Mouse (Mus musculus) myocyte (in vitro differentiated cells): ENCODE results near the gene Sacm1l. TPM values are rescaled to one million over a fixed set of nuclear protein-coding genes. Genes with fewer than 3 reads are reported as not detected.

ENCODE experiments used
- H3K27me3 ChIP-seq: one replicate; pipeline ENCODE4 v1.6.1; 2011; ENCODE audit not compliant: control insufficient read depth, insufficient read depth, insufficient read length
- H3K36me3 ChIP-seq: one replicate; pipeline ENCODE4 v1.6.1; 2011; ENCODE audit not compliant: control insufficient read depth, insufficient read depth
- H3K4me2 ChIP-seq: one replicate; pipeline ENCODE4 v1.6.1; 2011; ENCODE audit warnings: low read depth, control low read depth
- H3K4me3 ChIP-seq: one replicate; pipeline ENCODE4 v1.5.1; 2011; ENCODE audit warnings: mild to moderate bottlenecking, control low read depth, moderate library complexity
- H3K79me2 ChIP-seq: one replicate; pipeline ENCODE4 v1.6.1; 2011; ENCODE audit not compliant: control insufficient read depth, insufficient read depth
- H3ac ChIP-seq: one replicate; pipeline ENCODE4 v1.6.1; 2011; ENCODE audit not compliant: control insufficient read depth, insufficient read length
- CEBPB ChIP-seq: IDR thresholded peaks from 2 replicates; pipeline ENCODE4 v1.6.1; 2011; ENCODE audit warnings: mild to moderate bottlenecking, moderate library complexity; ENCODE audit not compliant: poor library complexity, insufficient read depth, severe bottlenecking
- E2F4 ChIP-seq: IDR thresholded peaks from one replicate; pipeline ENCODE4 v1.6.1; 2011; ENCODE audit warnings: mild to moderate bottlenecking, control low read depth, moderate library complexity; ENCODE audit not compliant: insufficient read depth
- MAX ChIP-seq: IDR thresholded peaks from one replicate; pipeline ENCODE4 v1.6.1; 2011; ENCODE audit warnings: low read depth, mild to moderate bottlenecking, control low read depth
- MYOD1 ChIP-seq, 3 experiments: IDR thresholded peaks; one replicate each; pipeline ENCODE4 v1.6.1; 2011; ENCODE audit warnings: control low read depth in 2 of 3, low read depth in 2 of 3, mild to moderate bottlenecking in 2 of 3, moderate library complexity in 1 of 3; ENCODE audit not compliant: insufficient read length in 2 of 3, control insufficient read depth in 1 of 3
- MYOG ChIP-seq, 3 experiments: IDR thresholded peaks; one replicate each; pipeline ENCODE4 v1.6.1; 2011; ENCODE audit warnings: control low read depth in 2 of 3, low read depth in 2 of 3, mild to moderate bottlenecking in 2 of 3; ENCODE audit not compliant: insufficient read length in 2 of 3, control insufficient read depth in 1 of 3, insufficient read depth in 1 of 3
- POLR2A ChIP-seq: IDR thresholded peaks from one replicate; pipeline ENCODE4 v1.6.1; 2011; ENCODE audit warnings: low read depth, mild to moderate bottlenecking, control low read depth, moderate library complexity; ENCODE audit not compliant: insufficient read length
- POLR2AphosphoS2 ChIP-seq: IDR thresholded peaks from one replicate; pipeline ENCODE4 v1.6.1; 2011; ENCODE audit warnings: low read depth, control low read depth; ENCODE audit not compliant: insufficient read length
- REST ChIP-seq: IDR thresholded peaks from one replicate; pipeline ENCODE4 v1.6.1; 2011; ENCODE audit warnings: mild to moderate bottlenecking, control low read depth, moderate library complexity; ENCODE audit not compliant: insufficient read depth, insufficient read length
- SRF ChIP-seq: IDR thresholded peaks from one replicate; pipeline ENCODE4 v1.6.1; 2011; ENCODE audit warnings: low read depth; ENCODE audit not compliant: control insufficient read depth, insufficient read length
- TCF12 ChIP-seq: IDR thresholded peaks from one replicate; pipeline ENCODE4 v1.6.1; 2011; ENCODE audit warnings: mild to moderate bottlenecking, control low read depth; ENCODE audit not compliant: poor library complexity, insufficient read depth, severe bottlenecking
- TCF3 ChIP-seq: IDR thresholded peaks from one replicate; pipeline ENCODE4 v1.6.1; 2011; ENCODE audit warnings: low read depth, control low read depth; ENCODE audit not compliant: insufficient read length
- USF1 ChIP-seq: IDR thresholded peaks from one replicate; pipeline ENCODE4 v1.6.1; 2011; ENCODE audit warnings: low read depth, mild to moderate bottlenecking, control low read depth, moderate library complexity
- polyA plus RNA-seq: library from polyadenylated mRNA; unstranded; fragments of >200 nt; fragmentation: generic; extraction: Trizol; gene quantifications from one replicate; pipeline ENCODE4 v1.2.1, GENCODE M21; 2012; ENCODE audit warnings: missing spikeins

The Sacm1l gene
- polyA plus RNA-seq, 1 experiment, result 11.0 TPM

GRCm38 (mm10) chr9:123530158-123530475 is 558 bp downstream of the Sacm1l start:
- H3K36me3 ChIP-seq, result no peaks in the 10 kb centered on the region
- peaks cover 51% of the 10 kb centered on the region for H3K79me2 ChIP-seq
- TF ChIP-seq MAX, result no peak
- TF ChIP-seq TCF3, result no peak
- TF ChIP-seq MYOD1 (IDR thresholded peaks at IDR 0.05; ENCODE audit: control insufficient read depth in 1 of 3, insufficient read length in 2 of 3, low read depth in 2 of 3), result no peak
- no peak for TF ChIP-seq TCF12
- no peak for TF ChIP-seq POLR2AphosphoS2
- TF ChIP-seq CEBPB, result no peak
- TF ChIP-seq E2F4, result no peak
- TF ChIP-seq MYOG (IDR thresholded peaks at IDR 0.05; ENCODE audit: control insufficient read depth in 1 of 3, insufficient read depth in 1 of 3, insufficient read length in 2 of 3, low read depth in 2 of 3), result no peak
- TF ChIP-seq SRF, result no peak
- TF ChIP-seq REST, result no peak
- H3K4me2 ChIP-seq, result peak overlapping the region; percentile 78
- H3ac ChIP-seq, result peak overlapping the region; percentile 90
- no peaks in the 10 kb centered on the region for H3K27me3 ChIP-seq
- H3K4me3 ChIP-seq, result peak overlapping the region; percentile 61

DNA sequence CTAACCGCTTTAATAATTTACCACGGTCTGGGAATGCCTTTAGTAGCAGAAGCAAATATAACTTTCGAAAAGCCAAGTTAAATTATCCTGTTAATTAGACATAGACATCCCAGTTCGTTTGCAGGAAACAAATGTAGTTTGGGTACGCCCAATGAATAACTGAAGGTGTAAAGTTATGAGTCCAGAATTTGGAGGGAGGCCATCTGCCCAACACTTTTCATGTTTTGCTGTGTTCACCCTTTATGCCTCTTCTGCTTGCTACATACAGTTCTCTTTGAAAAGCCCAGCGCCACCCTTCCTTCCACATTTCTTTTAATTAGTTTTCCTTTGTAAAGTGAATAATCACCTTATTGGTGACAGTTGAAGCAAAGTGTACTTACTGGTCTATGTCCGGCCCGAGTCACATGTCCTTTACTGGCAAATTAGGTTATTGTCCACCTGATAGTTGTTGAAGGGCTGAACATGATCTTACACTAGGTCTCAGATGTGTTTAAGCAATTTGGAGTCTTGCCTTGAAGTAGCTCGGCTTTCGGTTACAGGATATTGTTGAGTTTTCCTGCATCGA is 1.1 kb downstream of the Sacm1l start:
- no peaks in the 10 kb centered on the region for H3K36me3 ChIP-seq
- TF ChIP-seq MYOG (IDR thresholded peaks at IDR 0.05; ENCODE audit: control insufficient read depth in 1 of 3, insufficient read depth in 1 of 3, insufficient read length in 2 of 3, low read depth in 2 of 3) (no peak), USF1 (peak; percentile 72)
- H3ac ChIP-seq, result peak overlapping the region; percentile 90
- H3K4me2 ChIP-seq, result peak overlapping the region; percentile 78
- peaks cover 56% of the 10 kb centered on the region for H3K79me2 ChIP-seq
- no peaks in the 10 kb centered on the region for H3K27me3 ChIP-seq
- peak overlapping the region; percentile 61 for H3K4me3 ChIP-seq

- Histone ChIP-seq H3K27me3 (no peaks in the 10 kb centered on the region), H3ac (no peak overlapping the region), H3K4me2 (peak overlapping the region; percentile 78), H3K4me3 (peak overlapping the region; percentile 61), H3K36me3 (no peaks in the 10 kb centered on the region), H3K79me2 (peaks cover 61% of the 10 kb centered on the region)
- no peak for TF ChIP-seq SRF
- no peak for TF ChIP-seq REST
- no peak for TF ChIP-seq CEBPB
- no peak for TF ChIP-seq MYOD1 (IDR thresholded peaks at IDR 0.05; ENCODE audit: control insufficient read depth in 1 of 3, insufficient read length in 2 of 3, low read depth in 2 of 3)
- TF ChIP-seq TCF12, result no peak
- no peak for TF ChIP-seq POLR2A
- TF ChIP-seq USF1, result no peak
- TF ChIP-seq POLR2AphosphoS2, result no peak
- no peak for TF ChIP-seq MAX
Measured at GRCm38 (mm10) chr9:123531234-123531633, 1.7 kb downstream of the Sacm1l start.

DNA sequence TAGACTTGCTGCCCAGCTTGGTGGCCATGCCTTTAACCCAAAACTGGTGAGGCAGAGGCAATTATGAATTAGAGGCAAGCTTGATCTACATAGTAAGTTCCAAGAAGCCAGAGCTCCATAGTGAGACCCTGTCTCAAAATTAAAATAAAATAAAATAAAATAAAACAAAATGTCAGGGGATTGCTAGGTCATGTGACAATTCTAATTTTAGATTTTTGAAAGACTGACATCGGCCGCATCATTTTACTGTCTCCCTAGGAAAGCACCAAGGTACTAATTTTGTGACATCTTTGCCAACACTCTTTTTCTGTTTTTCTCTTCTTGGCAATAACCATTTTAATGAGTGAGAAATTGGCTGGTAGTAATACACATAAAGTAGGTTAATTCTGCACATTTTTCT is 7.1 kb downstream of the Sacm1l start:
- TF ChIP-seq USF1 (no peak), MYOD1 (IDR thresholded peaks at IDR 0.05; ENCODE audit: control insufficient read depth in 1 of 3, insufficient read length in 2 of 3, low read depth in 2 of 3) (no peak), MYOG (IDR thresholded peaks at IDR 0.05; ENCODE audit: control insufficient read depth in 1 of 3, insufficient read depth in 1 of 3, insufficient read length in 2 of 3, low read depth in 2 of 3) (no peak), TCF12 (no peak), MAX (no peak), POLR2A (no peak), POLR2AphosphoS2 (no peak), REST (no peak), CEBPB (no peak), SRF (no peak), TCF3 (no peak), E2F4 (no peak)
- Histone ChIP-seq H3K79me2 (peaks cover 95% of the 10 kb centered on the region), H3K36me3 (no peaks in the 10 kb centered on the region), H3ac (no peak overlapping the region), H3K4me3 (no peak overlapping the region), H3K4me2 (no peak overlapping the region), H3K27me3 (no peaks in the 10 kb centered on the region)

DNA sequence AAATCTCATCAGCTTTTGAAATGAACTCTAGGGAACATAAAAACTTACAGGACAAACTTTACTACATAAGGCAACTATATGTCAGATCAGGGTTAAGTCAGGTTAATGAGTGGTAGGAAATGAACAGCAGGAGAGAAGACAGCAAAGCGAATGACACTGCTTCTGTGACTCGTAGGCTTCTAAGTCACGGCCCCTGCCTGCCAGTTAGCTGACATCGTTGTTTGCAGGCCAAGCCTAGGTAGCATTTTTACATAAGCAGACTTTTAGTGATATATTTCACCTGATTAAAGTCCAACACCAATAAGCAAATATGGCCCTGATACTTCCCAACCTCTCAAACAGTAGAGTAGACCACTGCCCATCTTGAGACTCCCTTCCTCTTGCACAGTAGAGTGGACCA is 8.6 kb downstream of the Sacm1l start:
- no peak overlapping the region for H3K4me3 ChIP-seq

More for the DNA sequence above, 8.6 kb downstream of the Sacm1l start:
- H3K27me3 ChIP-seq, result no peaks in the 10 kb centered on the region
- TF ChIP-seq MYOG (IDR thresholded peaks at IDR 0.05; ENCODE audit: control insufficient read depth in 1 of 3, insufficient read depth in 1 of 3, insufficient read length in 2 of 3, low read depth in 2 of 3) (no peak), MYOD1 (IDR thresholded peaks at IDR 0.05; ENCODE audit: control insufficient read depth in 1 of 3, insufficient read length in 2 of 3, low read depth in 2 of 3) (no peak), E2F4 (no peak), POLR2A (no peak), POLR2AphosphoS2 (no peak), USF1 (no peak), REST (no peak), MAX (no peak), TCF12 (no peak), CEBPB (no peak), SRF (no peak), TCF3 (no peak)
- peak overlapping the region; percentile 16 for H3K4me2 ChIP-seq
- no peak overlapping the region for H3ac ChIP-seq
- peaks cover 7% of the 10 kb centered on the region for H3K36me3 ChIP-seq
- H3K79me2 ChIP-seq, result peaks cover 82% of the 10 kb centered on the region
